Mouse (Mus musculus) hindbrain, embryonic 14.5 days (tissue): ENCODE data around the gene Sparc. TPM values are rescaled to one million over a fixed set of nuclear protein-coding genes. Genes with fewer than 3 reads are reported as not detected.
A peak's percentile ranks its signal among the peaks of the same experiment; 100 is the strongest.

Experiments used
- ATAC-seq: fragments of 200-750 bp; cut with Nextera tagmentation; 2 replicates; pipeline ENCODE4 v1.8.0; 2017; ENCODE audit warnings: moderate number of reproducible peaks, mild to moderate bottlenecking, moderate TSS enrichment, moderate library complexity; ENCODE audit not compliant: low FRiP score
- DNase-seq: peaks from one replicate; pipeline ENCODE4 v3.0.0-alpha.2; 2015; ENCODE audit warnings: low spot score
- H3K27ac ChIP-seq: fragments of 300-500 bp; sonication (generic); 2 replicates; pipeline ENCODE4 v1.5.1; 2014; ENCODE audit warnings: mild to moderate bottlenecking, moderate library complexity
- H3K27me3 ChIP-seq: fragments of 300-500 bp; sonication (generic); 2 replicates; pipeline ENCODE4 v1.6.1; 2014; ENCODE audit warnings: mild to moderate bottlenecking, low read length, mixed read lengths; ENCODE audit not compliant: control insufficient read depth, insufficient read depth
- H3K36me3 ChIP-seq: fragments of 300-500 bp; sonication (generic); replicated peaks from 2 replicates; pipeline ENCODE4 v1.6.1; 2014; ENCODE audit not compliant: control insufficient read depth, insufficient read depth
- H3K4me1 ChIP-seq: fragments of 300-500 bp; sonication (generic); replicated peaks from 2 replicates; pipeline ENCODE4 v1.6.1; 2014; ENCODE audit warnings: antibody characterized with exemption, low read length, mixed read lengths; ENCODE audit not compliant: control insufficient read depth, insufficient read depth
- H3K4me2 ChIP-seq: fragments of 300-500 bp; sonication (generic); replicated peaks from 2 replicates; pipeline ENCODE4 v1.6.1; 2014; ENCODE audit warnings: mild to moderate bottlenecking, moderate library complexity
- H3K4me3 ChIP-seq: fragments of 300-500 bp; sonication (generic); replicated peaks from 2 replicates; pipeline ENCODE4 v1.5.1; 2014; ENCODE audit warnings: mild to moderate bottlenecking, low read length
- H3K9ac ChIP-seq: fragments of 300-500 bp; sonication (generic); 2 replicates; pipeline ENCODE4 v1.6.1; 2014
- H3K9me3 ChIP-seq: fragments of 300-500 bp; sonication (generic); 2 replicates; pipeline ENCODE4 v1.6.1; 2016; ENCODE audit warnings: low read length; ENCODE audit not compliant: control insufficient read depth
- WGBS: fragments of 180-500 bp; shearing (Covaris S2); extraction: QIAGEN DNeasy Blood & Tissue Kit; methylation state at CpG from one replicate; pipeline ENCODE4 v1.1.7; 2014; 5-methylcytosine and 5-hydroxymethylcytosine counted together
- polyA plus RNA-seq: library from polyadenylated mRNA; unstranded; fragments of >200 nt; fragmentation: Nextera tagmentation; extraction: Ambion mirVana; gene quantifications from 2 replicates; pipeline ENCODE4 v1.2.1, GENCODE M21; 2014

Gene Sparc
- polyA plus RNA-seq, 1 experiment from 2014 or later = 583 TPM

GRCm38 (mm10) chr11:55398371-55398770, 24.6 kb downstream of the Sparc start:
- no peak overlapping the region for H3K4me3 ChIP-seq
- no peaks in the 10 kb centered on the region for H3K9me3 ChIP-seq
- H3K27ac ChIP-seq = no peak overlapping the region
- no peaks in the 10 kb centered on the region for H3K27me3 ChIP-seq
- no peak overlapping the region for H3K4me2 ChIP-seq
- H3K9ac ChIP-seq = no peak overlapping the region
- H3K4me1 ChIP-seq = no peaks in the 10 kb centered on the region
- H3K36me3 ChIP-seq = peaks cover 5% of the 10 kb centered on the region; the same call in 1 of the 2 replicates
- WGBS = 92% methylated on average over 8 of the region's 8 CpGs
- ATAC-seq (no peak), DNase-seq (no peak)

- Histone ChIP-seq H3K9me3 (no peaks in the 10 kb centered on the region), H3K4me3 (no peak overlapping the region), H3K4me2 (no peak overlapping the region), H3K9ac (no peak overlapping the region), H3K27ac (no peak overlapping the region), H3K36me3 (peaks cover 5% of the 10 kb centered on the region; the same call in 1 of the 2 replicates), H3K27me3 (no peaks in the 10 kb centered on the region), H3K4me1 (no peaks in the 10 kb centered on the region)
- DNase-seq (no peak), ATAC-seq (no peak)
- WGBS = 89% methylated on average over 9 of the region's 9 CpGs
These were observed 25.5 kb downstream of the Sparc start for GRCm38 (mm10) chr11:55397441-55397840.

GRCm38 (mm10) chr11:55397036-55397435, 25.9 kb downstream of the Sparc start:
- Histone ChIP-seq H3K9me3 (no peaks in the 10 kb centered on the region), H3K4me2 (no peak overlapping the region), H3K27me3 (no peaks in the 10 kb centered on the region), H3K36me3 (peaks cover 5% of the 10 kb centered on the region; the same call in 1 of the 2 replicates), H3K4me1 (no peaks in the 10 kb centered on the region), H3K9ac (no peak overlapping the region), H3K4me3 (no peak overlapping the region), H3K27ac (no peak overlapping the region)
- no peak for DNase-seq
- 78% methylated on average over 2 of the region's 2 CpGs for WGBS
- ATAC-seq = no peak

- no peak overlapping the region for H3K4me3 ChIP-seq
- DNase-seq = no peak
- H3K27ac ChIP-seq = no peak overlapping the region
- no peak overlapping the region for H3K4me2 ChIP-seq
- no peaks in the 10 kb centered on the region for H3K9me3 ChIP-seq
- no peaks in the 10 kb centered on the region for H3K27me3 ChIP-seq
- no peak for ATAC-seq
- H3K9ac ChIP-seq = no peak overlapping the region
- peaks cover 5% of the 10 kb centered on the region; the same call in 1 of the 2 replicates for H3K36me3 ChIP-seq
- WGBS = 83% methylated on average over 7 of the region's 7 CpGs
- H3K4me1 ChIP-seq = no peaks in the 10 kb centered on the region
These were observed 27.8 kb downstream of the Sparc start for GRCm38 (mm10) chr11:55395073-55395642.

- Histone ChIP-seq H3K9ac (no peak overlapping the region), H3K4me1 (no peaks in the 10 kb centered on the region), H3K4me3 (no peak overlapping the region), H3K36me3 (peaks cover 5% of the 10 kb centered on the region; the same call in 1 of the 2 replicates), H3K27ac (no peak overlapping the region), H3K27me3 (no peaks in the 10 kb centered on the region), H3K4me2 (no peak overlapping the region), H3K9me3 (no peaks in the 10 kb centered on the region)
- ATAC-seq (no peak), DNase-seq (no peak)
- WGBS = 84% methylated on average over 6 of the region's 6 CpGs
These were observed 28.4 kb downstream of the Sparc start for GRCm38 (mm10) chr11:55394592-55394991.

- 21% methylated on average over 10 of the region's 10 CpGs for WGBS
- no peak for ATAC-seq
- DNase-seq = peak; percentile 37
- no peaks in the 10 kb centered on the region; the same call in 1 of the 2 replicates for H3K36me3 ChIP-seq
- H3K27me3 ChIP-seq = no peaks in the 10 kb centered on the region
- H3K9ac ChIP-seq = no peak overlapping the region
- no peaks in the 10 kb centered on the region for H3K4me1 ChIP-seq
- no peak overlapping the region for H3K4me3 ChIP-seq
- H3K4me2 ChIP-seq = no peak overlapping the region
- H3K9me3 ChIP-seq = no peaks in the 10 kb centered on the region
- no peak overlapping the region for H3K27ac ChIP-seq
These were observed 30.5 kb downstream of the Sparc start for GRCm38 (mm10) chr11:55392474-55392873.

- DNase-seq (peak; percentile 86), ATAC-seq (no peak)
- no peaks in the 10 kb centered on the region for H3K27me3 ChIP-seq
- no peak overlapping the region for H3K27ac ChIP-seq
- H3K4me3 ChIP-seq = no peak overlapping the region
- H3K9ac ChIP-seq = no peak overlapping the region
- no peaks in the 10 kb centered on the region; the same call in 1 of the 2 replicates for H3K36me3 ChIP-seq
- H3K4me1 ChIP-seq = no peaks in the 10 kb centered on the region; the same call in 1 of the 2 replicates
- H3K4me2 ChIP-seq = no peak overlapping the region
- no peaks in the 10 kb centered on the region for H3K9me3 ChIP-seq
- 0% methylated on average over 2 of the region's 2 CpGs for WGBS
These were observed 33.2 kb downstream of the Sparc start for GRCm38 (mm10) chr11:55389778-55390177.

GRCm38 (mm10) chr11:55387576-55387975, 35.4 kb downstream of the Sparc start:
- Histone ChIP-seq H3K27ac (no peak overlapping the region), H3K4me2 (no peak overlapping the region), H3K9ac (no peak overlapping the region), H3K4me1 (no peaks in the 10 kb centered on the region; the same call in 1 of the 2 replicates), H3K27me3 (no peaks in the 10 kb centered on the region), H3K4me3 (no peak overlapping the region), H3K9me3 (no peaks in the 10 kb centered on the region), H3K36me3 (no peaks in the 10 kb centered on the region)
- 65% methylated on average over 8 of the region's 8 CpGs for WGBS
- ATAC-seq (no peak), DNase-seq (no peak)

- DNase-seq (peak; percentile 97), ATAC-seq (peak; percentile 78)
- Histone ChIP-seq H3K9ac (no peak overlapping the region), H3K9me3 (no peaks in the 10 kb centered on the region), H3K4me3 (no peak overlapping the region), H3K27ac (no peak overlapping the region), H3K4me2 (0 out of 2 replicates have a peak overlapping the region, but pooled peaks have one; percentile 4), H3K4me1 (no peaks in the 10 kb centered on the region; the same call in 1 of the 2 replicates), H3K27me3 (no peaks in the 10 kb centered on the region), H3K36me3 (no peaks in the 10 kb centered on the region)
- WGBS = 14% methylated on average over 11 of the region's 11 CpGs
These were observed 36.4 kb downstream of the Sparc start for GRCm38 (mm10) chr11:55386424-55387063.
